Mouse (Mus musculus) forebrain, embryonic 16.5 days (tissue): ENCODE measurements around the gene Zc3h4. TPM values are rescaled to one million over a fixed set of nuclear protein-coding genes. Genes with fewer than 3 reads are reported as not detected.
A peak's percentile ranks its signal among the peaks of the same experiment; 100 is the strongest.

Experiments
- ATAC-seq: fragments of 200-750 bp; cut with Nextera tagmentation; 2 replicates; pipeline ENCODE4 v1.8.0; 2017; ENCODE audit warnings: mild to moderate bottlenecking, moderate library complexity
- H3K27ac ChIP-seq: fragments of 300-500 bp; sonication (generic); 2 replicates; pipeline ENCODE4 v1.5.1; 2014; ENCODE audit warnings: low read length, control low read depth
- H3K27me3 ChIP-seq: fragments of 300-500 bp; sonication (generic); replicated peaks from 2 replicates; pipeline ENCODE4 v1.6.1; 2014; ENCODE audit warnings: low read length; ENCODE audit not compliant: control insufficient read depth, insufficient read depth
- H3K36me3 ChIP-seq: fragments of 300-500 bp; sonication (generic); 2 replicates; pipeline ENCODE4 v1.6.1; 2014; ENCODE audit not compliant: control insufficient read depth, insufficient read depth
- H3K4me1 ChIP-seq: fragments of 300-500 bp; sonication (generic); replicated peaks from 2 replicates; pipeline ENCODE4 v1.6.1; 2014; ENCODE audit warnings: low read length; ENCODE audit not compliant: control insufficient read depth, insufficient read depth
- H3K4me2 ChIP-seq: fragments of 300-500 bp; sonication (generic); 2 replicates; pipeline ENCODE4 v1.6.1; 2014; ENCODE audit warnings: mild to moderate bottlenecking, low read length, control low read depth
- H3K4me3 ChIP-seq: fragments of 300-500 bp; sonication (generic); replicated peaks from 2 replicates; pipeline ENCODE4 v1.5.1; 2014; ENCODE audit warnings: mild to moderate bottlenecking, low read length, control low read depth
- H3K9ac ChIP-seq: fragments of 300-500 bp; sonication (generic); replicated peaks from 2 replicates; pipeline ENCODE4 v1.6.1; 2014; ENCODE audit warnings: low read depth, low read length, control low read depth
- H3K9me3 ChIP-seq: fragments of 300-500 bp; sonication (generic); 2 replicates; pipeline ENCODE4 v1.6.1; 2016; ENCODE audit warnings: low read length; ENCODE audit not compliant: control insufficient read depth
- WGBS: fragments of 180-500 bp; shearing (Covaris S2); extraction: QIAGEN DNeasy Blood & Tissue Kit; methylation state at CpG from one replicate; pipeline ENCODE4 v1.1.7; 2014; 5-methylcytosine and 5-hydroxymethylcytosine counted together
- polyA plus RNA-seq: library from polyadenylated mRNA; unstranded; fragments of >200 nt; fragmentation: Nextera tagmentation; extraction: Ambion mirVana; gene quantifications from 2 replicates; pipeline ENCODE4 v1.2.1, GENCODE M21; 2015

Gene Zc3h4
- polyA plus RNA-seq, result 18.6 and 19.3 TPM in 2 replicates

DNA sequence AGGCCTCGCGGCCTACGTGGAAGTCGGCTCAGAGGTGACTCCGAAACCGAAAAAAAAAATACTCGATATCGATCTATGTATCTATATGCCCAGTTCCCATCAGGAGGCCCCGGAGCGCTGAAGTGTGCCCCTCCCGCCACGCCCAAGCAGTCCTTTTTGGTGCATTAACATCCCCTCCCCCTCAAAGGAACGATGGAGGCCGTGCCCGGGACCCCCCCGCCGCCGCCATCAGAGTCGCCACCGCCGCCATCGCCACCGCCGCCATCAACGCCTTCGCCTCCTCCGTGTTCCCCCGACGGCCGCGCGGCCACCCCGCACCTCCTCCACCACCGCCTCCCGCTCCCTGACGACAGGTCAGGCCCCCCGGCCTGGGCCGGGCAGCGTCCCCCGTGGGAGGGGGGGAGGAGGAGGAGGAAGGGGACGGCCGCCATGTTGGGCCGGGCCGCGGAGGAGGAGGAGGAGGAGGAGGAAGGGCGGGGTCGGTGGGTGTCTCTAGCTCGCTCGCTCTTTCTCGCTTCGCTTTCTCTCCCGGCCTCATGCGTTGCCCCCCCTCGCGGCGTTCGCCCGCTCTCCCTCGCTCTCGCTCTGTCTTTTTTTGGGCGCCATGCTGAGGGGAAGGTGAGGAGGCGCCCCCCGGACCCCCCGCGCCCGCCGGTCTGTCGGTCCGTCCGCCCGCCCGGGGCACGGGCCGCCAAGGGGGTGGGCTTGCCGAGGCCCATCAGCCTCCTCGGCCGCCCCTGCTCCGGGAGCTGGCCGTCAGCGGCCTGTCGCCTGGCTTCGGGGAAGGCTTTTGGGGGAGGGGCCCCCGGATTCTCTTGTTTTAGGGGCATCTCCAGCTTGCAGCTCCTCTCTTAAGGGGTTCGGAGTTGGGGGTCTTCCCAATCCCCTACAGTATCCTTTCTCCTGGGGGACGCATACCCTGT lies at the start of gene Zc3h4:
Gene Zc3h4, plus strand, starts transcription at position 222 of the 923 bp plus-strand sequence.
- peak within 1 kb of the TSS; percentile 100 for H3K27ac ChIP-seq
- peak; percentile 37 for ATAC-seq
- no peaks in the 10 kb centered on the region for H3K27me3 ChIP-seq
- peaks cover 30% of the 10 kb centered on the region for H3K4me1 ChIP-seq
- H3K4me3 ChIP-seq, result peak within 1 kb of the TSS; percentile 95
- H3K9me3 ChIP-seq, result no peaks in the 10 kb centered on the region
- no peaks in the 10 kb centered on the region for H3K36me3 ChIP-seq
- peak within 1 kb of the TSS; percentile 100 for H3K9ac ChIP-seq
- H3K4me2 ChIP-seq, result peak within 1 kb of the TSS; percentile 80
- WGBS, result under 1% methylated on average over 61 of the region's 85 CpGs

DNA sequence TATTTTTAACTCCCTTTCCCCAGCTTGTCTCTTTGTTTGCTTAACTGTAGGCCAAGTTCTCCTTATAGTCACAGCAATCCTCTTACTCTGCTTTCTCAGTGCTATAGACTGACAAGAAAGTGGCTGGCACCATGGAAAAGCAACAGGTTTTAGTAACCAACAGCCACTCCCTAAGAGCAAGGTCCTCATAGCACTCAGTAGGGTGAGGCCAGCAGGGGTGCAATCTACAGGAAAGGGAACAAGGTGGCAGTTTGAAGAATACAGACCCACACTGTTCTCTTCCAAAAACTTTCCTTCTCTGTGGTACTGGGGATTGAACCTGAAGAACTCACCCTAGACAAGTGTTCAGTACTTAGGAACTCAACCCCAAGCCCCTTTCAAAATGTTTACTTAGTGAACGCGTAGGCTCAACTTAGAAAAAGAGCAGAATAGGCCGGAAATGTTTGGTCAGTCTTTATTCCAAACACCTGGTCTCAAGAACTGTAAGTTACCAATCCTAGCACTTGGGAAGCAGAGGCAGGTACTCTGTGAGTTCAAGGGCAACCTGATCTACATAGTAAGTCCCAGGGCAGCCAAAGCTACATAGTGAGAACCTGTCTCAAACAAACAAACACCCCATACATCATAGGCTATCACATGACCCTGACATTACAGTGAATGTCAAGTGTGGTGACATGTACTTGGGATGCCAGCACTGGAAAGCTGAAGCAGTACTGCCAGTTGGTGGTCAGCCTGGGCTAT lies 44.7 kb upstream of the Zc3h4 start:
- no peak for ATAC-seq
- no peak overlapping the region for H3K4me3 ChIP-seq
- no peak overlapping the region for H3K27ac ChIP-seq
- H3K9me3 ChIP-seq, result no peaks in the 10 kb centered on the region
- H3K4me2 ChIP-seq, result no peak overlapping the region
- WGBS, result 97% methylated on average over 3 of the region's 3 CpGs
- H3K36me3 ChIP-seq, result peaks cover 29% of the 10 kb centered on the region
- no peak overlapping the region for H3K9ac ChIP-seq
- H3K4me1 ChIP-seq, result no peaks in the 10 kb centered on the region
- H3K27me3 ChIP-seq, result no peaks in the 10 kb centered on the region

DNA sequence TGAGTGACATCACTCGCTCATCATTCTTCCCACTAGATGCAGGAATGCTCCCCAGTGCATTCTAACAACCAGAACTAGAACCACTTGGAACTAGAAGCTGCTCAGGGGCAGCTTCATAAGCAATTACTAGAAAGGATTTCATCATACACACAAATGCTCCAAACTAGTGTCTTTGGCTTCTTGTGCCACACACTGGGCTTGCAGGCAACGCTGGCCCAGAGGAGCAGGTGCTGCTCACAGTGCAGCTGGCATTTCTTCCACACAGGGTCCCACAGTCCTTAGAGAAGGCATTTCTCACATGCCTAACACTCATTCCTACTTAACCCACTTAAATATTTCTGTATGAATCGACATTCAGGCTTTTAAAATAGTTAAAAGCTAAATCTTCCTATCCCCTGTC lies 43.1 kb upstream of the Zc3h4 start:
- Histone ChIP-seq H3K9ac (no peak overlapping the region), H3K27ac (no peak overlapping the region), H3K4me3 (no peak overlapping the region), H3K4me2 (no peak overlapping the region), H3K9me3 (no peaks in the 10 kb centered on the region), H3K4me1 (no peaks in the 10 kb centered on the region), H3K27me3 (no peaks in the 10 kb centered on the region), H3K36me3 (peaks cover 23% of the 10 kb centered on the region)
- ATAC-seq, result no peak
- 94% methylated on average over 3 of the region's 3 CpGs for WGBS

DNA sequence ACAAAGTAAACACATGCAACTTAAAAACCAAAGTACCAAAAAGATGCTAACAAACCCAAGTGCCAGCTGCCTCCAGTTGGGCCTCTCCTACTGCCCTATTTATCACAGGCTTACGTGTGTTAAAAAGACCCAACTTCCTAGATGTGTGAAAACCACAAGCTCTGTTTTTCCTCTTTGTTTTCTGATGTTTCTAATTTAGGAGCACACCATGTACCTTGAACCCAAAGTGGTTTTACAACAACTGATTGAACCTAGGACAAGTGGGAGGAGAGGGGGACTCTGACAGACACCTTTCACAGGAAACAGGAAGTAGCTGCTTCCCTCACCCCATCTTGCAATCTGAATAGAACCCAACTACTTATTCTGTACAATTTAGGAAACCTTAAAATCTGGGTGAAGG lies 36.4 kb upstream of the Zc3h4 start:
- Histone ChIP-seq H3K27me3 (no peaks in the 10 kb centered on the region), H3K4me1 (peaks cover 6% of the 10 kb centered on the region), H3K27ac (no peak overlapping the region), H3K9ac (no peak overlapping the region), H3K4me2 (no peak overlapping the region), H3K9me3 (no peaks in the 10 kb centered on the region), H3K4me3 (no peak overlapping the region), H3K36me3 (peaks cover 7% of the 10 kb centered on the region; the same call in 1 of the 2 replicates)
- WGBS, result 79% methylated on average over 1 of the region's 1 CpGs
- ATAC-seq, result no peak

DNA sequence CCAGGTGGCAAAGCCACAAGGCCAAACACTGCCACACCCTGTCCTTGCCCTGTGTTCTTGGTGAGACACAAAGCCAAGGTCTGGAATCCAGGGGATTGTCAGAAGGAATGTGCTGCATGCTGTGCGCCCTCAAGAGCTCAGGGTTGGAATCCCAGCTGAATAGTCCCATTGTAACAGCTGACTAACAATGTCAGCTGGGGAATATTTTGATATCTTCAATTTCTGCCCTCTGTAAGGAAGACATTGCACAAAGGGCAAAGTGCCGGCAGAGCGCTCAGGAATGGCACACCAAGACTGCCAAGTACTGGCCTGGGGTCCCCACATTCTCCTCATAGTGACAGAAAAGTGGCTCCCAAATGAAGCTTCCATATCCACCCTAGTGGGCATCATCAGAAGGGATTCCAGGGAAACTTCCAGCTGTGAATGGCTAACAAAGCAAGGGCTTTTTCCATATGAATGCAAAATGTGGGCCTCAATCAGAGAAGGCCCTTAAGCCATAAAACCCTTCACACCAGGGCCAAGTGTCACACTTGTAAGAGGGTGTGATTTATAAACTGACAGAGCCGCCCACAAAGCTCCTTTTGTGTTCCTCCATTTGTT lies 35.7 kb upstream of the Zc3h4 start:
- Histone ChIP-seq H3K4me2 (no peak overlapping the region), H3K27ac (0 out of 2 replicates have a peak overlapping the region, but pooled peaks have one; percentile 6), H3K36me3 (peaks cover 7% of the 10 kb centered on the region; the same call in 1 of the 2 replicates), H3K9me3 (no peaks in the 10 kb centered on the region), H3K27me3 (no peaks in the 10 kb centered on the region), H3K9ac (no peak overlapping the region), H3K4me3 (no peak overlapping the region), H3K4me1 (peaks cover 6% of the 10 kb centered on the region)
- ATAC-seq, result peak; percentile 47; the same call in 1 of the 2 replicates
- 8% methylated on average over 4 of the region's 4 CpGs for WGBS

DNA sequence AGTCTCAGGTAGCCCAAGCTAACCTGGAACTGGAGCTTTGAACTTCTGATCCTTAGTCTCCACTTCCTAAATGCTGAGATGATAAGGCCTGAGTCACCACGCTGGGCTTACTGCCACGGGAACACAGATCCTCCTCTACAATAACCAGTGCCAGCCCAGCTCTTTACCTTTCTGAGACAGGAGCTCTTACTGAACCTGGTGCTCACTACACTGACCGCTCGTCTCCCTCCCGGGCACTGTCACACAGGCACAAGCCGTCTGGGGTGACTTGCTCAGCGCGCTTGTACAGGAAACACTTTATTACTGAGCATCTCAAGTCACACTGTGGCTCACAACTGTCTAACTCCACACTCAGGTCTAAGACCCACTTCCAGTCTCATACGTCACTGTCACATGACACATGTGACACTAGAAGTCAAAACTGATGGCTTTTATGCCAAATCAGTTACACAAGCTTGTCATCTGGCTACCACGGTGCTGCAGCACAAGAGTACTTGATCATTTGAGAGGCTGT lies 34.5 kb upstream of the Zc3h4 start:
- no peaks in the 10 kb centered on the region for H3K9me3 ChIP-seq
- H3K4me2 ChIP-seq, result no peak overlapping the region
- no peaks in the 10 kb centered on the region for H3K27me3 ChIP-seq
- H3K36me3 ChIP-seq, result peaks cover 7% of the 10 kb centered on the region; the same call in 1 of the 2 replicates
- H3K4me1 ChIP-seq, result peaks cover 6% of the 10 kb centered on the region
- WGBS, result 55% methylated on average over 10 of the region's 10 CpGs
- ATAC-seq, result no peak
- H3K27ac ChIP-seq, result no peak overlapping the region
- no peak overlapping the region for H3K9ac ChIP-seq
- H3K4me3 ChIP-seq, result no peak overlapping the region

DNA sequence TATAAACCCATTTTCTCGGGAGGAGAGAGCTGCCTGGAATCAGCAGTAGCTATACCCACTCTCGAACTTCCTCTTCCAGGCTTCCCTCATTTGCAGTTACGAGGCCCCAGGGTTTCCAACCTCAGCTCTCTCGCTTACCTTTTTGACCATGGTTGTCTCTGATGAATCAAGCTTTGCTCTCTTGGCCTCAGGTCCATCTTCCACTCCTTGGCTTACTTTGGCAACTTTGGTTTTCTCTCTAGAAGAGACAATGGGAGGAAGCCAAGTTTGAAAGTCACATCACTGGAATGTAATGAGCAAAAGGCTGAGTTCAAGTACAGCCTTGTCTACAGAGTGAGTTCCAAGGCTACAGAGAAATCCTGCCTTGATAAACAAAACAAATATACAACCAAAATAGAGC lies 34.0 kb upstream of the Zc3h4 start:
- H3K9me3 ChIP-seq, result no peaks in the 10 kb centered on the region
- no peak overlapping the region for H3K9ac ChIP-seq
- WGBS, result 65% methylated on average over 4 of the region's 4 CpGs
- ATAC-seq, result no peak
- no peak overlapping the region for H3K4me3 ChIP-seq
- H3K36me3 ChIP-seq, result peaks cover 7% of the 10 kb centered on the region; the same call in 1 of the 2 replicates
- H3K4me1 ChIP-seq, result peaks cover 6% of the 10 kb centered on the region
- no peak overlapping the region for H3K4me2 ChIP-seq
- H3K27ac ChIP-seq, result no peak overlapping the region
- H3K27me3 ChIP-seq, result no peaks in the 10 kb centered on the region

DNA sequence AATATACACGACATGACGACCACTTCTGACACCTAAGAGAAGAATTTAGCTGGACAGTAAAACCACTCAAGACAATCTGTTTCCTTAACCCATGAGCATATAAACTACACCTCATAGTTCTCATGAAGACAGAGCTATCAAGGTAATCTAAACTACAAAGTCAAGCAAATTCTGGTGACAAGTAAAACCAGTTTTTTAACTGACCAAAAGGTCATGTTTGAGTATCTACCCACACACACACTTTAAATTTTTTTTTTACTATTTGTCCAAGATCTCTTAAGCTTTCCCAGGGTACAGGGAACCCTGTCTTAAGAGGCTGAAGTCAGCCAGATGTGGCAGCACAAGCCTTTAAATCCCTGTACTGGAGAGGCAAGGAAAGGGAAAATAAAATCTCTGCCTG lies 31.9 kb upstream of the Zc3h4 start:
- H3K4me2 ChIP-seq, result no peak overlapping the region
- no peak overlapping the region for H3K4me3 ChIP-seq
- no peaks in the 10 kb centered on the region for H3K27me3 ChIP-seq
- peaks cover 6% of the 10 kb centered on the region for H3K4me1 ChIP-seq
- no peak overlapping the region for H3K9ac ChIP-seq
- WGBS, result 96% methylated on average over 2 of the region's 2 CpGs
- H3K9me3 ChIP-seq, result no peaks in the 10 kb centered on the region
- no peak overlapping the region for H3K27ac ChIP-seq
- peaks cover 7% of the 10 kb centered on the region; the same call in 1 of the 2 replicates for H3K36me3 ChIP-seq
- no peak for ATAC-seq

DNA sequence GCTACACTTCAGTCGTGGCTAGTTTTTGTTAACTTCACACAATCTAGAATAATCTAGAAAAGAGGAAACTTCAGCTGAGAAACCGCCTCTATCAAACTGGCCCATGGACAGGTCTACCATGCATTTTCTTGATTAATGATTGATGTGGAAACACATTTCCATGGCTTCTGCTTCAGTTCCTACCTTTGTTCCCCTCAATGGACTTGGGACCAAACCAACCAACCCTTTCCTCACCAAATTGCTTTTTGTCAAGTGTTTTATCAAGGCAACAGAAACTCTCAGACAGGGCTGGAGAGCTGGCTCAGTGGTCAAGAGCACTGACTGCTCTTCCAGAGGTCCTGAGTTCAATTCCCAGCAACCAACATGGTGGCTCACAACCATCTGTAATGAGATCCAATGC lies 30.1 kb upstream of the Zc3h4 start:
- Histone ChIP-seq H3K9me3 (no peaks in the 10 kb centered on the region), H3K27me3 (no peaks in the 10 kb centered on the region), H3K27ac (no peak overlapping the region), H3K4me2 (no peak overlapping the region), H3K4me1 (no peaks in the 10 kb centered on the region; the same call in 1 of the 2 replicates), H3K4me3 (no peak overlapping the region), H3K9ac (no peak overlapping the region), H3K36me3 (peaks cover 11% of the 10 kb centered on the region)
- no peak for ATAC-seq
- 93% methylated on average over 2 of the region's 2 CpGs for WGBS
